Mouse (Mus musculus) spleen, adult 2 months (tissue): ENCODE measurements around the gene Slc25a23. TPM values are rescaled to one million over a fixed set of nuclear protein-coding genes. Genes with fewer than 3 reads are reported as not detected.

Source experiments
- DNase-seq, 2 experiments: peaks; one replicate each; pipeline versions ENCODE4 v3.0.0 to v3.0.0-alpha.2; 2012 to 2021; ENCODE audit warnings: low spot score in 2 of 2, low read depth in 1 of 2
- H3K27ac ChIP-seq: fragments of 200-500 bp; 2 replicates; pipeline ENCODE4 v1.5.1; 2012; ENCODE audit warnings: low read length, inconsistent platforms; ENCODE audit not compliant: insufficient read depth
- H3K27me3 ChIP-seq: fragments of 200-500 bp; 2 replicates; pipeline ENCODE4 v1.6.1; 2012; ENCODE audit warnings: mild to moderate bottlenecking, moderate library complexity, low read length, inconsistent platforms; ENCODE audit not compliant: control insufficient read depth, insufficient read depth
- H3K36me3 ChIP-seq: fragments of 200-500 bp; 2 replicates; pipeline ENCODE4 v1.6.1; 2012; ENCODE audit warnings: mild to moderate bottlenecking, low read length, inconsistent platforms; ENCODE audit not compliant: control insufficient read depth, insufficient read depth
- H3K4me1 ChIP-seq: fragments of 200-500 bp; 2 replicates; pipeline ENCODE4 v1.6.1; 2011; ENCODE audit warnings: inconsistent platforms; ENCODE audit not compliant: control insufficient read depth, insufficient read depth, insufficient read length
- H3K4me3 ChIP-seq: fragments of 200-500 bp; 2 replicates; pipeline ENCODE4 v1.5.1; 2011; ENCODE audit warnings: mild to moderate bottlenecking, inconsistent platforms; ENCODE audit not compliant: insufficient read depth, insufficient read length; ENCODE audit errors: extremely low read depth
- CTCF ChIP-seq: fragments of 200-500 bp; IDR thresholded peaks from 2 replicates; pipeline ENCODE4 v1.5.1; 2011; ENCODE audit warnings: mild to moderate bottlenecking, inconsistent platforms; ENCODE audit not compliant: insufficient read depth, insufficient read length, insufficient replicate concordance; ENCODE audit errors: extremely low read depth
- POLR2A ChIP-seq: fragments of 200-500 bp; IDR thresholded peaks from 2 replicates; pipeline ENCODE4 v1.6.1; 2011; ENCODE audit warnings: low read depth, low read length, inconsistent platforms
- WGBS: fragments of 180-500 bp; shearing (Covaris S2); methylation state at CpG from one replicate; pipeline ENCODE4 v1.1.7; 2018; 5-methylcytosine and 5-hydroxymethylcytosine counted together
- polyA plus RNA-seq: library from polyadenylated mRNA; depleted of rRNA; stranded (reverse); fragments of >200 nt; gene quantifications from 2 replicates; pipeline ENCODE4 v1.2.3, GENCODE M21; 2012

Slc25a23 gene
- polyA plus RNA-seq, 1 experiment = 10.7 TPM

DNA sequence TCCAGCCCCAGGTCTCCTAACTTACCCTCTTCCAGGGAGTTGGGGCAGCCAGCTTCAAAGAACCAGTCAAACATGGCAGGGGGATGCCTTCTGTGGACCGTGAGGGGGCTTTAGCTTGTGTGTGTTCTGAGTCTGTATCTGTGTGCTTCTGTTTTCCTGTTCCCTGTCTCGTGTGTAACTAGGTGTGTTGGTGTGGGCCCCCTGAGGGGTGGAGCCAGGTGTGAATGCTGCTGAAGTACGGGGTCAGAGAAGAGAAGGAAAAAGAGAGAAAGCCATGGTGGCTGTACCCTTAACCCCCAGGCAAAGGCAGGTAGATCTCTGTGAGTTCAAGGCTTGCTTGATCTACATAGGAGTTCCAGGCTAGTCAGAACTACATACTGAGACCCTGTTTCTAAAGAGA is 17.3 kb upstream of the Slc25a23 start:
- H3K4me1 ChIP-seq = peaks cover 25% of the 10 kb centered on the region; the same call in 1 of the 2 replicates
- 44% methylated on average over 3 of the region's 3 CpGs for WGBS
- TF ChIP-seq CTCF = no peak
- TF ChIP-seq POLR2A = no peak

DNA sequence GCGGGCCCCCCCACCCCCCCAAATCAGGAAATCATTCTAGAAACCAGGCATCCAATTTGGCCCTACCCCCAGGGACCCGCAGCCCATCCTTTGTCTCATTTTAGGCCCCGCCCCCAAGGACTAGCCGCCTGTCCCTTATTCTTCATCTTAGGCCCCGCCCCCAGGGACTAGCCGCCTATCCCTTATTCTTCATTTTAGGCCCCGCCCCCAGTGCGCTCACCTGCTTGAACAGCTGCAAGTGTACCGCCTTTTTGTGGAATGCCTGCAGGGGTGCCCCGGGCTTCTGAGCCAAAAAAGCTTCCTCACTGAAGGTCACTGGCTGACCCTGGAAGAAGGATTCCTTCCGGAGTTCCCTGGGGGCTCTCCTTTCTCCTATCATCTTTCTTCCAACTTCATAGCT is 11.0 kb upstream of the Slc25a23 start:
- Histone ChIP-seq H3K27ac (no peak overlapping the region), H3K36me3 (peaks cover 42% of the 10 kb centered on the region), H3K4me1 (peaks cover 6% of the 10 kb centered on the region; the same call in 1 of the 2 replicates), H3K27me3 (no peaks in the 10 kb centered on the region), H3K4me3 (no peak overlapping the region)
- TF ChIP-seq POLR2A (no peak), CTCF (no peak)
- 81% methylated on average over 11 of the region's 11 CpGs for WGBS
- no peak for DNase-seq

More for the DNA sequence above, 17.3 kb upstream of the Slc25a23 start:
- H3K36me3 ChIP-seq = peaks cover 13% of the 10 kb centered on the region
- no peak for DNase-seq
- no peak overlapping the region for H3K27ac ChIP-seq
- no peaks in the 10 kb centered on the region for H3K27me3 ChIP-seq
- H3K4me3 ChIP-seq = no peak overlapping the region

DNA sequence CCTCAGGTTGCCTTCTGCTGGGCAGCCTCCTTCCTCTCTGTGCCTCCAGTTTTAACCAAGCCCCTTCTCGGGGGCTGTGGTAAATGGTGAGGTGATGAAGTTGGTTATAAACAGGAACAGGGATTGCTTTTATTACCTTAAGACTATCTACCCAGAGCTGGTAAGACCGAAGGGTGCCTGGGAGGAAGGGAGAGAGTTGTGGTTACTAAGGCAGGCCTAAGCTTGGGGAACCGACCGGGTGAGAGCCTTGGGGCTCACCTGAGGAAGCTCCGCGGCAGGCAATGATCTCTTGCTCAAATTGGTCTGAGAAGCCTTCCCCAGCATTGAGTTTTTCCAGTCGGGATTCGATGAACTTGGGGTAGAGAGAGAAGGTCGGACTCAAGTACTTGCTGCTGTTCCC is 10.6 kb upstream of the Slc25a23 start:
- Histone ChIP-seq H3K4me3 (no peak overlapping the region), H3K27me3 (no peaks in the 10 kb centered on the region), H3K4me1 (peaks cover 6% of the 10 kb centered on the region; the same call in 1 of the 2 replicates), H3K36me3 (peaks cover 42% of the 10 kb centered on the region), H3K27ac (no peak overlapping the region)
- WGBS = 60% methylated on average over 9 of the region's 9 CpGs
- no peak for DNase-seq
- TF ChIP-seq CTCF (no peak), POLR2A (no peak)

DNA sequence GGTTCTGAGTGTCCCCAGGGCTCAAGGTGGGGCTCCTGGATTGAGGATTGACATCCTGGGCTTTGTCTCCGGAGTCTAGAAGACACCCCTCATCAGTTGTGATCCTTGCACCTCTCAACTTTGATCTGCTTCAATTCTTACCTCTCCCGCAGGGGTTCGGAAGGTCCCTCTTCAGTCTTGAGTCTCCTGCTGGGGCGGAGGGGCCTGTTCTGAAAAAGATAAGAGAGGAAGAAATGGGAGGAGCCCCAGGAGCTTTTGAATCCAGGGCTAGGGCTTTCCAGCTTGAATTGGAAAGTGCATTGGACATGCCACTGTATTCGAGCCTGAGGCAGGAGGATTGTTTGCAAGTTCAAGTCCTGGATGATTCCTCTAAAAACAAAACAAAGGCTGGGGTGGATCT is 7.2 kb upstream of the Slc25a23 start:
- WGBS = 78% methylated on average over 5 of the region's 5 CpGs
- 0 out of 2 replicates have a peak, but pooled peaks cover 1% of the 10 kb centered on the region for H3K27me3 ChIP-seq
- peaks cover 33% of the 10 kb centered on the region for H3K36me3 ChIP-seq
- no peak for DNase-seq
- no peak overlapping the region for H3K27ac ChIP-seq
- H3K4me3 ChIP-seq = no peak overlapping the region
- peaks cover 5% of the 10 kb centered on the region; the same call in 1 of the 2 replicates for H3K4me1 ChIP-seq
- TF ChIP-seq CTCF (no peak), POLR2A (no peak)

DNA sequence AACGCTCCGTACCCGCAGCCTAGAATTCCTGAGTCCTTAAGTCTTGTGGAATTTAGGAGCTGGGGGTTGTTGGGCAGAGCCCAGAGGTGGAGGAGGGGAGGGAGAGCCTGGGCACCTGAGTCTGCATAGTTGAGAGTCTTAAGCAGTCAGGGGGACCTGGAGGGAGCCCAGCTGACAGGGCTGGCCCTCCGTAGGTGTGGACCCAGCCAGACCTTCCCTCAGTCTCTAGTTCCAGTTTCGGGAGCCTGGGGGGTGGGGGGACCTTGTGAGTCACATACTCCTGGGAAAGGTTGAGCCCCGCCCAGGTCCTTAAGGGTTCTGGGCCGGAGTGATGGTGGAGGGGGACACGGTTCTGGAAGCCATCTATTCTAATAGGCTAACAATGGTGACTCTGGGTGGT is 3.4 kb upstream of the Slc25a23 start:
- Histone ChIP-seq H3K4me1 (peaks cover 18% of the 10 kb centered on the region; the same call in 1 of the 2 replicates), H3K36me3 (peaks cover 10% of the 10 kb centered on the region), H3K27me3 (0 out of 2 replicates have a peak, but pooled peaks cover 2% of the 10 kb centered on the region), H3K27ac (no peak overlapping the region), H3K4me3 (no peak overlapping the region)
- no peak for DNase-seq
- TF ChIP-seq POLR2A (no peak), CTCF (no peak)
- WGBS = 75% methylated on average over 8 of the region's 8 CpGs

DNA sequence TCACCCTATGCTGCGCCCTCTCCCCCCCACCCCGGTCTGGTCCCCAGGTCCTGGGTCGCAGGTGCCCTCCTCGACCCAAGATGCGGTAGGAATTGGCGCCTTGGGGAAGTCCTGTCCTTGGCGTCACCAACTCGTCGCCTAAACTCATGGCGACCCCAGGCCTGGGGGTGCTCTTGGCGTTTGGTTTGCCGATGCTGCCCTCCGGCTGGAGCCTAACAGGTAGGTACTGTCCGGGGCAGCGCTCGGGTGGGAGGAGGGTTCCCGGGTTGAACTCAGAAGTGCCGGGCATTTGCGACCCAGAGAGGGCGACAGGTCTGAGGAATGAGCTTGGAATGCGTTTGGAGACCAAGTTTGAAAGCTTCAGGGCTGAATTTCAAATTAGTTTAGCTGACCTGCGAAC is 2.9 kb upstream of the Slc25a23 start:
- DNase-seq = no peak
- H3K27me3 ChIP-seq = 0 out of 2 replicates have a peak, but pooled peaks cover 2% of the 10 kb centered on the region
- no peak overlapping the region for H3K27ac ChIP-seq
- H3K4me3 ChIP-seq = peak overlapping the region; percentile 50; the same call in 1 of the 2 replicates
- WGBS = 19% methylated on average over 22 of the region's 22 CpGs
- peaks cover 18% of the 10 kb centered on the region; the same call in 1 of the 2 replicates for H3K4me1 ChIP-seq
- TF ChIP-seq CTCF = no peak
- TF ChIP-seq POLR2A = no peak
- H3K36me3 ChIP-seq = peaks cover 10% of the 10 kb centered on the region

DNA sequence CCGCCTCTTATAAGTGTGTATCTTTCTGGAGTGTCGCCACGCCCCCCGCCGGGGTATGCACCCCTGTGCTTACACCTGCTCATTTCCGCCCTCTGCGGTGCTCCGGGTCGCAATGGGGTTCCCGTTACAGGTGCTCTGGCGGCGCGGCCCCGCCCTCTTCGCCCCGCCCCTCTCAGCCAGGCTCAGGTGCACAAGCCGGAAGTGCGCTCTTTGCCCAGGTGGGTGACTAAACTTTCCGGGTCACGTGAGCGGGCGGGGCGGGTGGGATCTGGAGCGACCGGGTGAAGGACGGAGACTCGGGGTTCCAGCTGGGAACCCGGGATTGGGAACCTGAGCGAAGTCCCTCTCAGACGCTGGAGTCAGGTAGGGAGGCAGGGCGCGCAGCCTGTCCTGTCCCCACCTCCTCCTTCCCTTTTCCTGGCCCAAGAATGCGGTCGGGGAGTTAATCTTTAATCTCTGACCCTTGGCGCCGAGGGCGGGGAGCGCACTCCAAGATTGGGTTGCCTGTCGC is 2.4 kb upstream of the Slc25a23 start:
- Histone ChIP-seq H3K36me3 (peaks cover 6% of the 10 kb centered on the region), H3K27me3 (0 out of 2 replicates have a peak, but pooled peaks cover 2% of the 10 kb centered on the region), H3K4me1 (peaks cover 18% of the 10 kb centered on the region; the same call in 1 of the 2 replicates), H3K27ac (no peak overlapping the region), H3K4me3 (peak overlapping the region; percentile 50; the same call in 1 of the 2 replicates)
- WGBS = 2% methylated on average over 39 of the region's 39 CpGs
- TF ChIP-seq POLR2A (no peak), CTCF (no peak)
- DNase-seq = peak in 1 of 2 experiments; percentile 54
